Mouse (Mus musculus): ENCODE measurements around the gene Hddc2. TPM values are rescaled to one million over a fixed set of nuclear protein-coding genes. Genes with fewer than 3 reads are reported as not detected.
"Not testable (repeated sequence)": the region's sequence is repeated elsewhere in the genome, so short reads cannot be mapped to it uniquely, and the experiment has no call there.

Hddc2 gene
- polyA plus RNA-seq, 1 experiment = 10.2 TPM

GRCm38 (mm10) chr10:31354141-31354540 lies 41.0 kb downstream of the Hddc2 start:
- H3K36me3 ChIP-seq (ENCODE audit: control insufficient read depth, insufficient read depth, low read length) = no peaks in the 10 kb centered on the region
- H3K4me3 ChIP-seq (ENCODE audit: insufficient read depth, low read depth, low read length) = no peak overlapping the region
- no peak overlapping the region for H3K27ac ChIP-seq (ENCODE audit: insufficient read depth, low read depth, low read length)
- no peaks in the 10 kb centered on the region for H3K27me3 ChIP-seq (replicated peaks; ENCODE audit: control insufficient read depth, insufficient read depth, low read length)
- TF ChIP-seq CTCF (conservative IDR thresholded peaks at IDR 0.05; ENCODE audit: insufficient read depth, insufficient read length, low read depth, low read length) (no peak), POLR2A (IDR thresholded peaks at IDR 0.05; ENCODE audit: low read depth, low read length) (no peak)
- H3K4me1 ChIP-seq (ENCODE audit: control insufficient read depth, insufficient read depth, low read length) = no peaks in the 10 kb centered on the region
- DNase-seq = no peak
- 71% methylated on average over 2 of the region's 2 CpGs for WGBS

- 73% methylated on average over 7 of the region's 7 CpGs for WGBS
- no peaks in the 10 kb centered on the region for H3K36me3 ChIP-seq (ENCODE audit: control insufficient read depth, insufficient read depth, low read length)
- DNase-seq = no peak
- no peak for TF ChIP-seq CTCF (conservative IDR thresholded peaks at IDR 0.05; ENCODE audit: insufficient read depth, insufficient read length, low read depth, low read length)
- no peak for TF ChIP-seq POLR2A (IDR thresholded peaks at IDR 0.05; ENCODE audit: low read depth, low read length)
- no peaks in the 10 kb centered on the region for H3K27me3 ChIP-seq (replicated peaks; ENCODE audit: control insufficient read depth, insufficient read depth, low read length)
- no peaks in the 10 kb centered on the region for H3K4me1 ChIP-seq (ENCODE audit: control insufficient read depth, insufficient read depth, low read length)
- no peak overlapping the region for H3K4me3 ChIP-seq (ENCODE audit: insufficient read depth, low read depth, low read length)
- no peak overlapping the region for H3K27ac ChIP-seq (ENCODE audit: insufficient read depth, low read depth, low read length)
Observed at GRCm38 (mm10) chr10:31354886-31355461, 41.8 kb downstream of the Hddc2 start.

GRCm38 (mm10) chr10:31359749-31360148 lies 46.6 kb downstream of the Hddc2 start:
- WGBS = 85% methylated on average over 4 of the region's 4 CpGs
- TF ChIP-seq POLR2A (IDR thresholded peaks at IDR 0.05; ENCODE audit: low read depth, low read length) (no peak), CTCF (conservative IDR thresholded peaks at IDR 0.05; ENCODE audit: insufficient read depth, insufficient read length, low read depth, low read length) (no peak)
- H3K27ac ChIP-seq (ENCODE audit: insufficient read depth, low read depth, low read length) = no peak overlapping the region
- no peak for DNase-seq
- H3K27me3 ChIP-seq (replicated peaks; ENCODE audit: control insufficient read depth, insufficient read depth, low read length) = no peaks in the 10 kb centered on the region
- no peaks in the 10 kb centered on the region for H3K4me1 ChIP-seq (ENCODE audit: control insufficient read depth, insufficient read depth, low read length)
- no peaks in the 10 kb centered on the region for H3K36me3 ChIP-seq (ENCODE audit: control insufficient read depth, insufficient read depth, low read length)
- no peak overlapping the region for H3K4me3 ChIP-seq (ENCODE audit: insufficient read depth, low read depth, low read length)

- not testable (repeated sequence) for H3K27ac ChIP-seq (ENCODE audit: insufficient read depth, low read depth, low read length); H3K27me3 ChIP-seq (replicated peaks; ENCODE audit: control insufficient read depth, insufficient read depth, low read length); H3K36me3 ChIP-seq (ENCODE audit: control insufficient read depth, insufficient read depth, low read length); H3K4me3 ChIP-seq (ENCODE audit: insufficient read depth, low read depth, low read length); H3K4me1 ChIP-seq (ENCODE audit: control insufficient read depth, insufficient read depth, low read length)
- WGBS = 17% methylated on average over 4 of the region's 5 CpGs
- peak; percentile 6 for DNase-seq
Observed at GRCm38 (mm10) chr10:31370200-31370599, 57.0 kb downstream of the Hddc2 start.

Other genes with a start within 250 kb of the Hddc2 start
- gene Tpd52l1, start 132.6 kb downstream of the Hddc2 start, polyA plus RNA-seq (2012; rRNA removed) = 14.6 and 18.5 TPM in 2 replicates